Mouse (Mus musculus): ENCODE data around the gene Cmklr1.

Cmklr1 gene

DNA sequence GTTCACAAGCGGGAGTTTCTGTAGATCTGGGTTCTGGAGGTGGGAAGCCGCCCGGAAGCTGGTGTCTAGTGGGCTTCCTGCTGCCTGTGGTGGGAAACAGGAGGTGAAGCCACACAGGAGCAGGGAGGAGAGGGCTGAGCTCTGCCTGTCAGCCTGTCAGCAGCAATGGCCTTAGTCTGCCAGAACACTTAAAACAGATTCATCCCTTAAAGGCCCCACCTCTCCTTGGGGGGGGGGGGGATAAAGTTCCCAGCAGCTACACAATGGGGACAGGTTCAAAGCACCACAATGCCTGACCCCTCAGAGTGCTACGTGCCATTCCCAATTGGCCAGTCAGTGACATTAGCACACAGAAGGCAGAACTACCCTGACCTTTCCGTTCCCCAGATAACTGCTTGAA, 2.0 kb upstream of the Cmklr1 start:
- no peak for DNase-seq (ENCODE audit: low spot score in 2 of 2)

DNA sequence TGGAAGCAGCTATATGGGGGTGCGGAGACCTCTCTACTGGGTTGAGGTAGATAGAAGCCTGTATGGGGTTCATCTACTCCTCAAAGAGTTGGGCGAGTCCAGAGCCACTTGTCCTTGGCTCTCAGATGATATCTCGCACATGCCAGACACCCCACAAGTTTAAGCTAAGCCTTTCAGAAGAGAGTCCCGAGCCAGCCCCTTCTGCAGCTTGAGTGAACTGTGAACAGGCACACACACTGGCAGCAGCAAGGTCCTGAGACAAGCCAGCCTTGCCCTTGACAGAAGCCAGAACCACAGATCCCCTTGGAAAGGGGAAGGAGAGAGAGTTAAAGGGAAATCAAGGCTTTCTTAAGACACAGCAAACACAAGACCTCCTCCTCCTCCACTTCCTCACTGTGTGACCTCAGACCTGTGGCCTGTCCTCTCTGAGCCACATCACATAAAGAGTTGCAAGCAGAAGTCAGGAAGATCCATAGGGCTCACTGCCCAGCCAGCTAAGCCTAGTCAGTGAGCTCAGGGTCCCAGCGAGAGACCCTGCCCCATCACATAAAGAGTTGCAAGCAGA, 1.5 kb downstream of the Cmklr1 start:
- no peak for DNase-seq (ENCODE audit: low spot score in 2 of 2)

DNA sequence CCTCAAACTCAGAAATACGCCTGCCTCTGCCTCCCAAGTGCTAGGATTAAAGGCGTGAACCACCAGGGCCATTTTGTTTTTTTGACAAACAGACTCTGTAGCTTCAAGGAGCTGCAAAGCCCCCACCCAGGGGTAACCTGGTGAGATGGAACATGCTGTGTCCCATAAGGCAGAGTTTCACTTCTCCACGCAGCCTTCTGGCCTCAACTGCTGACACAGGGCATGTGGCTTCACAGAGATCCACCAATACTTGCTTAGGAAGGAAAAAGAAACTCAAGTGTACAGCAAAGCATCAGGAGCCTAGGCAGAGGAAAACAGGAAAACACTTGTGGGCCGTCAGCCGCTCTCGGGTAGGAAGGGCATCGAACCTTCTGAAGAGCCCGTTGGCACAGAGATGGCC, 3.1 kb downstream of the Cmklr1 start:
- no peak for DNase-seq (ENCODE audit: low spot score in 2 of 2)

DNA sequence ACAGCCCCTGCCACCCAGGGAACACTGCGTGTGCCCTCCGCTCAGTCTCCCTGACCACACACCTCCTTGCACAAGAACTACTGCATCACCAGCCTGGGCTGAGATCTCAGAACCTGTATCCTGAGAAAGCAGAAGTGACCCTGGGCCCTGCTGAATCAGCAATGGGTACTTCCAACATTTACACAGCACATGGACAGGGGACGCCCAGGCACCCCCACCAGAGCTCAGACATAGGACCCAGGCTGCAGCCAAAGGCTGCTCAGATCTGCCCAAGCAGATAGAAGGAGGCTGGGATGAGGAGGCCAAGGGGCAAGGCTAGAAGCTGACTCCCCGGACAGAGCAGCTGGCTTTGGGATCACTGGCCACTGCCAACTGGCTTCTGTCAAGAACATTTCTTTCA, 5.7 kb downstream of the Cmklr1 start:
- DNase-seq (ENCODE audit: low spot score in 2 of 2): peak in 1 of 2 experiments; percentile 64

DNA sequence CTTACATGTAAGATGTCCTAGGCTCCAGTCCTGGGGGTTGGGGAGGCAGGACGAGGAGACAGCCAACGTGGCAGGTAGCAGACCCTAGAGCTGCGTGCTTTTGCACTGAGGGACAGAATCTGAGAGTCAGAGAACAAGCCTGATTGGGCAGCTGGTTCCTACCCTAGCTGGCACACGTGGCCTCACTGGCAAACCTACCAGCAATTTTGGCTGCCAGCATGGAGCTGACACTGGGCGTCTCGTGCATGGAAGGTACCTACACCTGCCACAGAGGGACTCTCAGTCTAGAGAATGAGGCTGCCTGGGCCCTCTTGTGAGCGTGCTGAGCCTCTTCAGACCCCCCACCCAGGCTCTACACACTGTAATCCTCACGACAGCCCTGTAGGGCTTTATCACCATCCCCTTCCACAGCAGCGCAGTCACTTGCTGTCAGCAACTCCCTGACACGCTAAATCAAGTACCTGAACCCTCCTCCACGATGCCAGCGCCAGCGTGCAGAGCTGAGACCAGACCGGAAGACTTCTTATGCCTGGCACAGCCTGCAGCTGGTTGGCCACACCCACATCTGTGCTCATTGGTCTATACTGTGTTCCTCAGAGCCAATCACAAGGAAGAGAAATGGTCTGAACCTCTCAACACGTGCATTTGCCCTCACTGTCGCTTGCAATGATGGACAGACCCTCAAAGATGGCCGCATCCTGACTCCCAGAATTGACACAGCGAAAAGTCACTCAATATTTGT, 6.9 kb downstream of the Cmklr1 start:
- peak; percentile 66 to 69 for DNase-seq (ENCODE audit: low spot score in 2 of 2)

DNA sequence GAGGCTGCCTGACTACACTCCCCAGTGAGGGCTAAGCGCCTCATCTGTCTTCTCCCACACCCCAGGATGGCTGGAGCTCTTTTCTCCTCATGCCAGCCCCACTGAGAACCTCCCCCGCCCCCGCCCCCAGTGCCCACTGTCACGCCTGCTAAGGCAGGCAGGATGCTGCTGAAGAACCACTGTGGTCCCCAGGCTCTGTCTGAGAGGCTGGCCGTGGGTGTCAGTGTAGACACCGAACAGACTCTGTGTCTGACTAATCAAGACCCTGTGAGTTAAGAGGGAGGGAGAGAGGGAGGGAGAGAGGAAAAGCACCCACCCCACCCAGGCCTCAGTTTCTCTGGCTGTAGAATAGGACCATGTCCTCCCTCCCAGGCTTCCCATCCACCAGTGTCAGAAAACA, 9.2 kb downstream of the Cmklr1 start:
- DNase-seq (ENCODE audit: low spot score in 2 of 2): no peak

DNA sequence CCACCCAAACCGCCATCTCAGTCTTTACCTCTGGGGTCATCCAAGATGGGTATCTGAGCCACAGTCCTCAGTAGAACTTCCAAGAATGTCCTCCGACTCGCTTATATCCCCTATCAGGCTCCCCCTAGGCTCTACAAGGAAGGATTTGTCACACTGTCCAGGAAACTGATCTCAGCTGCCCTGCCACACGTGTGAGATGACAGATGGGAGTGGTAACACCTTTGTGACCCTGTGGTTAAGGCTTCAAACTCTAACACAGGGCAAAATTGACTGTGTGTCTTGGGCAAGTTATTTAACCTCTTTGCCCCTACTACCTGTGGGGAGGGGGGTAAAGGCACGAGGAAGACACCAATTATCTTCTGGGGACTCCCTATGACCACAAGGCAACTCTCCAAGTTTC, 11.1 kb downstream of the Cmklr1 start:
- no peak for DNase-seq (ENCODE audit: low spot score in 2 of 2)

DNA sequence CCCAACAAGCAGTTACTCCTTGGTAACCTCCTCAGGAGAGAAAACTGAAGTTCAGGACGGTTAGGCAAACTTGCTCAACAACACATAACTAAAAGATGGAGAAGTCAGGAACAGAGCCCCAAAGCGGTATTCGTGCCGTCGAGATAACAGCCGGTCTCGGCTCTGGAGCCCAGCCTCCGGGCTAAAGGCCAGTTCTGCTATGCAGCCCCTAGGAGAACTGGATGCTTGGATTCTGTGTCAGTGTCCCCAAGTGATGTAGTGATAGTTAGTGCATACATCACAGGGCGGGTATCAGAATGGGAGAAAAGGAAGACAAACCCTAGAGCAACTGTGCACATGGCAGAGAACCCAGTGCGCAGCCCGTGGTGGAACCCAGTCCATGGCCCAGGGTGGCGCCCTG, 12.2 kb downstream of the Cmklr1 start:
- DNase-seq (ENCODE audit: low spot score in 2 of 2): no peak

DNA sequence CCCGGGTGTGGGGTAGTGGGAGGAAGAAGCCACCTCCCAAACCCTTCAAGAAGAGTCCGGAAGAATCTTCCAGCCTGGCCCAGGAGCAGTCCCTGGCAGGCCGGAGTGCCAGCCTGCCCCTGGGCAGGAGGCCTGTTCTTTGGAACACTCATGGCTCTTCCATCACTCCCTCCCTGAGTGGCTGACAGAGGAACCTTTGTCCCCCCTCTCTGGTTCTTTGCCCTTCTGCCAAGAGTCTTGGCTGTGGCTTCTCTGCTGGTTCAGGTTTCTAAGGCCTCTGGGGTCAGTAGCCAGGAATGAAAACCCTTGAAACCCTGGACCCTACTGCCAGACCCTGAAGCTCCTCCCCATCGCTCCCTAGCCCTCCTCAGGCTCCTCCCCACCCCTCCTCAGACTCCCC, 12.6 kb downstream of the Cmklr1 start:
- no peak for DNase-seq (ENCODE audit: low spot score in 2 of 2)

DNA sequence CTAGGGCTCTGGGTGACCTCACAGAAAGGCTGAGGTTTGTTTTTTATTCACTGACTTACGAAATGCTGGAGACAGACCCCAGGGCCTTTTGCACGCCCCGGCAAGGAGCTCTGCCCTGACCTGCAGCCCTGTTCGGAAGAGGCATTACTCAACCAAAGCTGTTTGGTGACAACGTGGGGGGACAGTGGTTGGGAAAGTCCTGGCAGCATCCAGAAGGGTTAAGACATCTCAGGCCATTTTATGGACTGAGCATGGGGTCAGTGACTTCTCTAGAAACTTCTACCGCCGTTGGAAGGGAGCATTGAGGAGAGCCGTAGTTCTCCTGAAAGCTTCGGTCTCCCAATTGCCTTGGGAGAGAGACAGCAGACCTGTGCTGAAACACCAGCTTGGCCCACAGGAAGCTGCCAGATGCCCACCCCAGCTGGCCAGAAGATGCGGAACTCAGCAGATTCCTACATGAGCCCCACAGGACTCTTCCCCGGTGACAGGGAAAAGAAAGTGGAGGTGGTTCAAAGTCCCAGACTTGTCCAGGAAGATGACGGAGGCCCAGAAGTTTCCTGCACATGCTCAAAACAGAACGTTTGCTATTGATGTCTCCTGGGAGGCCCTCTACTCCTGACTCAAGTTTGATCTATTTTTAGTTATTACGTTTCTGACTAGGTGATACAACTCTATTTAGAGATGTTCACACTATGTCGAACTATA, 14.2 kb downstream of the Cmklr1 start:
- no peak for DNase-seq (ENCODE audit: low spot score in 2 of 2)

DNA sequence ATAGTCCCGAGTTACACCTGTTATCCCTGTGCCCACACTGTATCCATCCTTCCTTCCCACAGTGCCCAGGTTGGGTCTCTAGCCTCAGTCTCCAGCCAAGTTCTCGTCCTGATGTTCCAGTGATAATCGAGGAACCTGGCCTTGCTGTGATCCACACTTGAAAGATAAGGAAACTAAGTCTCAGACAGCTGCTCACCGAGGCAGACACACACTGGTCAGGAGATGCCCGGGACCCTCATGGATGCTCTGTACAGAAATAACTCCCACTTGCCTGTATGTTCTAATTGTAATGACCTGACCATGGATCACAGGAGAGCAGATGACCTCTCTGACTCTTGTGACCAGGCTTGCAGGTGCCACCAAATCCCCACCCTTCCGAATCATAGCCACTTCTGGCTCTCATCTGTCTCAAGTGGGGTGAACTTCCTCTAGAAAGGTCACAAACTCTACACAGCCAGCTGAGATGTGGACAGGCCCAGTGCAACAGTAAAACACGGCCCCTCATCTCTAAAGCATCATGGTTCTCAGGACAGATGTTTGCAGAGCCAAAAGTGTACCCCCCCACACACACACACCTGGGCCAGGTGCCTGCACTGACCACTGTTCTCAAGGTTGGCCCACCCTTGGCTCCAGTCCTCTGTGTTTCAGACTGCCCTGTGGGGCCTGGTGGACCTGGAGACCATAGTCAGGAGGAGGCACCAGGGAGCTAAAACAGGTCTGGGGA, 15.2 kb downstream of the Cmklr1 start:
- no peak for DNase-seq (ENCODE audit: low spot score in 2 of 2)

DNA sequence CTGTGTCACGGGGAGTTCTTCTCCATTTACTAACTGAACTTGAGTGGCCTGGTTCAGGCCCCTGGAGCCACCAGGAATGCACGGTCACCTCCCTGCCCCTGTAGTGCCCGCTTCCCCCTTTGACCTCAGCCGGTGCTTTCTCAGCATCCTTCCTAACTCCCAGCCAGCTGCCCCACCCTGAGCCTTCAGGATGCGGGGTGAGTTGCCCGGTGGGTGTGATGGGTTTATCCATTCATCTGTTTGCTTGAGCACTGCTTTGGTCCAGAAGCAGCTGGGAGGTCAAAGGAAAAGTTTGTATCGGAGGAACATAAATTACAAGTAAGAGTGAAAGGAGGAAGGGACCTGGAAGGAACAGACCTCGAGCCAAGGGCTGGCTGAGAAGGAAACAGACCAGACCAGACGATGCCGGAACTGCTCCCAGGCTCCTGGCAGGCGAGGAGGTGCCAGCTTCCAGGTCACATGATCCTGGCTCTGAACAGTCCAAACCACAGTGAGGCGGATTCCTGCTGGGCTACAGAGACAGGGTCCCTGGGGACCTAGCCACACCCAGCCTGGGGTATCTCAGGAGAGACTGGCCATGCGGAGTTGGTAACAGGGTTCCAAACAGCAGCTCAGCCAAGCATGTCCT, 16.1 kb downstream of the Cmklr1 start:
- peak; percentile 53 to 58 for DNase-seq (ENCODE audit: low spot score in 2 of 2)

DNA sequence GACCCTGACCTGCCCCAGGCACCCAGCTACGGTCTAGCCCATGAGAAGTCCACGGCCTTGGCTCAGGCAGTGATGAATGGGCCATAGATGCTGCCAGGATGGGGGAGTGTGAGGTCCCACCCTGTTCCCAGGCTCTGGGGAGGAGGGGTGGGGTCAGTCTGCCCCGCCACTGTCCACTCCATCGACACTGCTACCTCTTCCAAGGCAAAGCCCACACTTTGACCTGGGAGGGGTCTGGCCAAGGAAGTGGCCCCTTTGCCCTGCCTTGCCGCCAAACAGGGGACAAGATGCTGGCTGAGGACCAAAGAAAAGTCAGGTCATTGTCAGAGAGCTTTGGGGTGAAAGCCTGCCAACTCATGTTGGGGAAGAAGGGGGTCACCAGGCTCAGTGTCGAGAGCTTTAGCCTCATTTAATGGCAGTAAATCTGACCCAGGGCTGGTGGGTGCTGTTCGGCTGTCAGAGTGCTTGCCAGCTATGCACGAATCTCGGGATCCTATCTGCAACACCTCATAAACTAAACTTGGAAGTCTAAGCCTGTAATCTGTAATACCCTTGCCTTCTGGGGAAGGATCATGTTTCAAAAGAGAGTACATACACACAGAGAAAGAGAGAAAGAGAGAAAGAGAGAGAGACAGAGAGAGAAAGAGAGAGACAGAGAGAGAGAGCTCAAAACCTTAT, 17.1 kb downstream of the Cmklr1 start:
- no peak for DNase-seq (ENCODE audit: low spot score in 2 of 2)

DNA sequence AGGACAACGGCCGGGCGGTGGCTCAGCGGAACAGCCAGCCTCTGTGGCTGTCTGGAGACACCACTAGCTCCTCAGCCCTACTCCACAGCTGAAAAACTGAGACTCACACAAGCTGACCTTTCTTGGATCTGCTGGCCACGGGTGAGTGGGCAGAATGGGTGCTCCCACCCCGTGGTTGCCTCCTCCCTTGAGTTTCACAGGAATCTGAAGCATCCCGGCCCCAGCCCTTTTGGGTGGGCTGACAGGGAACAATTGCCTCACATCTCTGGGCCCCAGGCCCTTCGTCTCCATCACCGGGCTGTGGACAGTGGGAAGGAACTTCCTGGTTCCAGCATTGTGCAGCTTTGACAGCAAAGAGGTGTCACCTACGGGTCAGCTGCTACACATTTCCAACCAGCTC, 20.1 kb downstream of the Cmklr1 start:
- DNase-seq (ENCODE audit: low spot score in 2 of 2): no peak

DNA sequence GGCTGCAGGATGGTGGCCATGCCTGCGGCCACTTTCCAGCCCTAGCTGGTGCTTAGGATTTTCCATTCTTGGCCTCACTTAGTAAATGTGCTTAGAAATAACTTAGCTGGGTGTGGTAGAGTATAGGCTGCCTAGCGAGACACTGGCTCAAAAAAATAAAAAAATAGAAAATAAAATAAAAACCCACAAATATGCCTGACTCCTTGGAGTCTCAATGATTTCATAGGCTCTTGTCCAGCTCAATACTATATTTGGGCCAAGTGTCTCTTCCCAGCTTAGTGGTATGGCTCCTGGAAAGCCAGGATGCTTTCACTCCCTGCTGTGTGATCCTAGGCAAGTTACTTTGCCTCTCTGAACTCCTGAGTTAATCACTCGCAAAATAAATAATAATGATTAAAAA, 21.0 kb downstream of the Cmklr1 start:
- DNase-seq (ENCODE audit: low spot score in 2 of 2): no peak

DNA sequence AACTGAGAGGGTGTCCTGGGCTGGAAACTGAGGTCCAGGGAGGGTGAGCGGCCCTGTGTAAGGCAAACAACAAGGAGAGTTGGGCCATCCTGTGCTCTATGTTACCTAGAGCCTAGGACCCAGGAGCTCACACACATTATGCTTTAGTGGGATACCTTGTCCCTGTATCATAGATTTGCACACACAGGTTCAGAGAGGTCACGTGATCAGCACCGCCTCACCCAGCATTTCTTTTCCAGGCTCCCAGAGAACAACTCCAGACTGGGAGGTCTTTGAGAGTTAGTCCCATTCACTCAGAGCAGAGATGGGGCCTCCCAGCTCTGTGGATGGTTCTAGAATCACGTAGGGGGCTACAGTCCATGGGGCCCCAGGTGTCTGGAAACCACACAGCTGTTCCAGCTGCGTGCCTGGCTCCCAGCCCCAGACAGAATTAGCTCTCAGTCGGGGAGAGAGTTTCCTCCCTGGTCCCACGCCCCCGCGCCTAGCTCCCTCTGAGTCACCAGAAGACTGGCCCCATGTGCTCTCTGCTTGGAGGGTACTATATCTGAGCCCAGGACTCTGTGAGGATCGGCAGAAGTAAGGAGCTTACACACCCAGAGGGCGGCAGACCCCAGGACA, 22.3 kb downstream of the Cmklr1 start:
- DNase-seq (ENCODE audit: low spot score in 2 of 2): no peak

DNA sequence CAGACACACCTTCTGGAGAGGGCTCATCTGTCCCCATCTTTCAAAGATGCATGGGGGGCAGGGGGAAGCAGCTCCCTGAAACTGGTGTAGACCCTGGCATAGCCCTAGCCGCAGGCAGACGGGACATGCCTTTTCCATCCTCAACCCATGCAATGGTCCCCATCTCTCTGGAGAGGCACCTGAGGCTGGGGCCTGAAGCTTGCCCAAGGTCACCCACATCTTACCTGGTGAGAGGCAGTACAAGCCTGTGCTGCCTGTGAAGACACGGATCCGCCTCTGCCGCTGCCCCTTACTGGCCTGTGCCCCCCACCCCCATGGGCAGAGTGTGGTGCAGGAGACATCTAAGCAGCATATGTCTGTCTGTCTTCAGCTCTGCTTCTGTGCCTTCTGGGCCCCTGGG, 23.2 kb downstream of the Cmklr1 start:
- DNase-seq (ENCODE audit: low spot score in 2 of 2): no peak

DNA sequence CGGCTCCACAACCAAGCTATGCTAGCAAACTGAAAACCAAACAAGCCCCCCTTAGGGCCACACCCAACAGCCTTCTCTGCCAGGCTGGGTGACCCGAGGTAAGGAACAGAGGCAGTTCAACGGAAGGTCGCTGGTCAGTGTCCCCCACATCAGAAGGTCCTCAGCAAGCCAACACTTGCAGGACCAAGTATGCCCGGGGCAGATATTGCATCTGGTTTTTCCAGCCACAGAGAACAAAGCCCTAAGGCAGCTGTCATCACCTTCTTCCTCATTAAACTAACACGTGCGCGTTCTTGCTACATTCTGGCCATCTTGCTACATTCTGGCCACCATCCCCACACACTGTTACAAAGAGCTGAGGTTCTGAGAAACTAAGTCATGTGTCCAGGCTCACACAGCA, 23.9 kb downstream of the Cmklr1 start:
- no peak for DNase-seq (ENCODE audit: low spot score in 2 of 2)

DNA sequence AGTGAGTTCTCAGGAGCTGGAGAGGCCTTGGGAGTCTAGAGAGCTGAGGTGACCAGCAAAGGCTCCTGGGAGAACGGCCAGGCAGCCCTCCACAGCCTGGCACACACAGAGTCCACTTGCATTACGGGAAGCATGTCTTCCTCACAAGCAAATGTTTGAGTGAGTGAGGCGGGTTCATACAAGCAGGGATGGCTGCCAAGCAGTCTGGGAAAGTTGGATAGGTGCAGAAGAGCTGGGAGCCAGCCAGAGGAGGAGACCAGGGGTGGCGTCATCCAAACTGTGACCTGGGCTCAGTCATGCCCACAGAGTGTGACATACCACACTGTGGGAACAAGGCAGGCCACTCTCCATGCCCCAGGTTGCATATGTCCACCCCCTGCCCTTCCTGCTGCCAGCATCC, 25.2 kb downstream of the Cmklr1 start:
- DNase-seq (ENCODE audit: low spot score in 2 of 2): no peak

DNA sequence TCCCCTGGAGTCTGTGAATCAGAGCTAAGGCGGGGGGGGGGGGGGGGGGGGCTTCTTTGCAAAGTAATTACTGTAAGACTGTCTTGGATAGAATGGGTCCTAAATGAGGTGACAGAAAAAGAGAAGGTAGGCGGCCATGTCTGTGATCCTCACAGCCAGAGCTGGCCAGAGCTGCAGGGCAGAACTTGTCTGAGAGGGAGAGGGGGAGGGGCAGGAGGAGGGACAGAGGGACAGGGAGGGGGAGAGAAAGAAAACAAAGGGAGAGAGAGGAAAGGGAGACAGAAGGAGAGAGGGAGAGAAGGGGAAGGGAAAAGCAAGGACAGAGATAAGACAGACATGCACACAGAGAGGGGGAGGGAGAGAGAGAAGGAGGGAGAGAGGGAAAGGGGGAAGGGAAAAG, 27.2 kb downstream of the Cmklr1 start:
- no peak for DNase-seq (ENCODE audit: low spot score in 2 of 2)

DNA sequence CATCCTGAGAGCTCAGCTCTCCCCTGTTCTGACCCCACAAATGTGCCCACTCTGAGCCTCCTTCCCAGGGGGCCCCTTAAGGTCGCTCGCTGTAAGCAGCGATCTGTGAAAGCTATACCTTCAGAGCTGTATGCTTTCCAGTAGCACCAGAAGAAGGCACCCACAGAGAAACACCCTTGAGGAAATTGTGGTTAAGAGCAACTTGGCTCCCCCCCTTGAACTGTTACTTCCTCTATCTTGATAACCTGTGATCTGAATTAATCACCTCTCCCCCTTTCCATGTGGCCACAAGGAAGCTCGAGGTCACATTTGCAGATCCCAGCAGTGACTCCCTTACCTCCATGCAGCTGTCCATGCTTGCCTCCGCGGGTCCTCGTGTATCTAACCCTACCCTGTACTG, 29.2 kb downstream of the Cmklr1 start:
- DNase-seq (ENCODE audit: low spot score in 2 of 2): no peak
